Mouse (Mus musculus) heart, embryonic 15.5 days (tissue): Measurements from ENCODE around the gene Ppp1r35. TPM values are rescaled to one million over a fixed set of nuclear protein-coding genes. Genes with fewer than 3 reads are reported as not detected.

Experiments
- ATAC-seq: fragments of 200-750 bp; cut with Nextera tagmentation; replicated peaks from 2 replicates; pipeline ENCODE4 v1.8.0; 2017; ENCODE audit warnings: low read depth, moderate TSS enrichment; ENCODE audit not compliant: insufficient number of reproducible peaks, insufficient read depth, low FRiP score
- H3K27ac ChIP-seq: fragments of 300-500 bp; sonication (generic); 2 replicates; pipeline ENCODE4 v1.5.1; 2015; ENCODE audit warnings: mild to moderate bottlenecking, inconsistent platforms
- H3K27me3 ChIP-seq: fragments of 300-500 bp; sonication (generic); 2 replicates; pipeline ENCODE4 v1.6.1; 2015; ENCODE audit warnings: inconsistent platforms
- H3K36me3 ChIP-seq: fragments of 300-500 bp; sonication (generic); 2 replicates; pipeline ENCODE4 v1.6.1; 2015; ENCODE audit warnings: mild to moderate bottlenecking, inconsistent platforms
- H3K4me1 ChIP-seq: fragments of 300-500 bp; sonication (generic); replicated peaks from 2 replicates; pipeline ENCODE4 v1.6.1; 2015; ENCODE audit warnings: inconsistent platforms
- H3K4me2 ChIP-seq: fragments of 300-500 bp; sonication (generic); 2 replicates; pipeline ENCODE4 v1.6.1; 2015; ENCODE audit warnings: inconsistent platforms, mild to moderate bottlenecking, moderate library complexity
- H3K4me3 ChIP-seq: fragments of 300-500 bp; sonication (generic); 2 replicates; pipeline ENCODE4 v1.5.1; 2015; ENCODE audit warnings: mild to moderate bottlenecking, inconsistent platforms
- H3K9ac ChIP-seq: fragments of 300-500 bp; sonication (generic); 2 replicates; pipeline ENCODE4 v1.6.1; 2015; ENCODE audit warnings: mild to moderate bottlenecking, inconsistent platforms
- H3K9me3 ChIP-seq: fragments of 300-500 bp; sonication (generic); replicated peaks from 2 replicates; pipeline ENCODE4 v1.6.1; 2016; ENCODE audit warnings: inconsistent platforms
- WGBS: fragments of 180-500 bp; shearing (Covaris S2); methylation state at CpG from one replicate; pipeline ENCODE4 v1.1.7; 2015; ENCODE audit warnings: mixed read lengths; 5-methylcytosine and 5-hydroxymethylcytosine counted together
- polyA plus RNA-seq: library from polyadenylated mRNA; unstranded; fragments of >200 nt; fragmentation: Nextera tagmentation; extraction: Ambion mirVana; gene quantifications from 2 replicates; pipeline ENCODE4 v1.2.1, GENCODE M21; 2015

Gene Ppp1r35
- polyA plus RNA-seq, 1 experiment from 2014 or later = 21.1 TPM

DNA sequence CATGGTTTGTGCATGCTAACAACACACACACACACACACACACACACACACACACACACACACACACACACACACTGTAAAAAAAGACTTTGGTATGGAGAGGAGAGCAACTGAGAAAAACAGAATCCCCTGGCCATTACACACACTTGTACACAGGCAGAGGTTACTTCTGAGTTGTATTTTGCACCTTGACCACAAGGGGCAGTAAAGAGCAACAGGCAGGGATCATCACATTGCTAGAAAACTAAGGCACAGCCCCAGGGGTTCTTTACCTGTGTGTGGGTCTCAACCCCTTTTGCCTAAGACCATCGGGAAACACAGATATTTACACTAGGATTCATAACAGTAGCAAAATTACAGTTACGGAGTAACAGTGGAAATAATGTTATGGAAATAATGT lies 7.9 kb upstream of the Ppp1r35 start:
- Histone ChIP-seq H3K4me2 (no peak overlapping the region), H3K4me3 (no peak overlapping the region), H3K27ac (no peak overlapping the region), H3K9ac (no peak overlapping the region), H3K36me3 (no peaks in the 10 kb centered on the region), H3K4me1 (peaks cover 3% of the 10 kb centered on the region; the same call in 1 of the 2 replicates), H3K27me3 (no peaks in the 10 kb centered on the region), H3K9me3 (no peaks in the 10 kb centered on the region)
- WGBS = 35% methylated on average over 2 of the region's 2 CpGs
- ATAC-seq = 0 out of 2 replicates have a peak, but pooled peaks have one; percentile 44

DNA sequence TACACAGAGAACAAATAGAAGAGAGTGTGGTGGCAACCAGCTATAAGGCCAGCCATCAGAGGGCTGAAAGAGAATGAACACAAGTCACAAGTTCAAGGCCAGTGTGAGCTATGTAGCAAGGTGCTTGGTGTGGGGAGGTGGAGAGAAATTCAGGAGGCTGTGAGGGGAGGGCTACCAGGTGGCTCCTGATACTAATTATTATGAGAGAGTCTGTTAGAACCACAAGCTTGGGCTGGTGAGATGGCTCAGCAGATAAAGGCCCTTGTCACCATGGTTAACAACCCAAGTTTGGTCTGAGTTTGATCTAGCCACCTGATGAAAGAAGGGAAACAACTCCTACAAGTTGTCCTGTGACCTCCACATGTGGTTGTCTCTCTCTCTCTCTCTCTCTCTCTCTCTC lies 5.9 kb upstream of the Ppp1r35 start:
- no peaks in the 10 kb centered on the region for H3K27me3 ChIP-seq
- no peak overlapping the region for H3K4me2 ChIP-seq
- peaks cover 13% of the 10 kb centered on the region for H3K4me1 ChIP-seq
- no peak overlapping the region for H3K9ac ChIP-seq
- H3K9me3 ChIP-seq = no peaks in the 10 kb centered on the region
- H3K36me3 ChIP-seq = no peaks in the 10 kb centered on the region
- H3K27ac ChIP-seq = no peak overlapping the region
- no peak for ATAC-seq
- H3K4me3 ChIP-seq = no peak overlapping the region

GRCm38 (mm10) chr5:137775587-137776290 lies 2.9 kb upstream of the Ppp1r35 start:
- Histone ChIP-seq H3K9ac (no peak overlapping the region), H3K4me1 (peaks cover 31% of the 10 kb centered on the region), H3K4me3 (no peak overlapping the region), H3K9me3 (no peaks in the 10 kb centered on the region), H3K27me3 (no peaks in the 10 kb centered on the region), H3K27ac (peak overlapping the region; percentile 66; the same call in 1 of the 2 replicates), H3K4me2 (no peak overlapping the region), H3K36me3 (peaks cover 7% of the 10 kb centered on the region)
- 92% methylated on average over 2 of the region's 2 CpGs for WGBS
- ATAC-seq = no peak

GRCm38 (mm10) chr5:137776408-137776918 lies 2.2 kb upstream of the Ppp1r35 start:
- no peak overlapping the region for H3K4me3 ChIP-seq
- 25% methylated on average over 5 of the region's 5 CpGs for WGBS
- H3K36me3 ChIP-seq = peaks cover 14% of the 10 kb centered on the region
- no peak overlapping the region for H3K9ac ChIP-seq
- H3K4me2 ChIP-seq = peak overlapping the region; percentile 16; the same call in 1 of the 2 replicates
- H3K27me3 ChIP-seq = no peaks in the 10 kb centered on the region
- peak overlapping the region; percentile 66 for H3K27ac ChIP-seq
- peaks cover 31% of the 10 kb centered on the region for H3K4me1 ChIP-seq
- peak; percentile 45 for ATAC-seq
- H3K9me3 ChIP-seq = no peaks in the 10 kb centered on the region

- Histone ChIP-seq H3K9ac (no peak overlapping the region), H3K36me3 (peaks cover 23% of the 10 kb centered on the region), H3K27me3 (no peaks in the 10 kb centered on the region), H3K9me3 (no peaks in the 10 kb centered on the region), H3K4me3 (no peak overlapping the region), H3K4me1 (peaks cover 32% of the 10 kb centered on the region), H3K4me2 (no peak overlapping the region), H3K27ac (no peak overlapping the region)
- ATAC-seq = no peak
- WGBS = 81% methylated on average over 7 of the region's 7 CpGs
Observed at GRCm38 (mm10) chr5:137777267-137777845, 1.3 kb upstream of the Ppp1r35 start.

DNA sequence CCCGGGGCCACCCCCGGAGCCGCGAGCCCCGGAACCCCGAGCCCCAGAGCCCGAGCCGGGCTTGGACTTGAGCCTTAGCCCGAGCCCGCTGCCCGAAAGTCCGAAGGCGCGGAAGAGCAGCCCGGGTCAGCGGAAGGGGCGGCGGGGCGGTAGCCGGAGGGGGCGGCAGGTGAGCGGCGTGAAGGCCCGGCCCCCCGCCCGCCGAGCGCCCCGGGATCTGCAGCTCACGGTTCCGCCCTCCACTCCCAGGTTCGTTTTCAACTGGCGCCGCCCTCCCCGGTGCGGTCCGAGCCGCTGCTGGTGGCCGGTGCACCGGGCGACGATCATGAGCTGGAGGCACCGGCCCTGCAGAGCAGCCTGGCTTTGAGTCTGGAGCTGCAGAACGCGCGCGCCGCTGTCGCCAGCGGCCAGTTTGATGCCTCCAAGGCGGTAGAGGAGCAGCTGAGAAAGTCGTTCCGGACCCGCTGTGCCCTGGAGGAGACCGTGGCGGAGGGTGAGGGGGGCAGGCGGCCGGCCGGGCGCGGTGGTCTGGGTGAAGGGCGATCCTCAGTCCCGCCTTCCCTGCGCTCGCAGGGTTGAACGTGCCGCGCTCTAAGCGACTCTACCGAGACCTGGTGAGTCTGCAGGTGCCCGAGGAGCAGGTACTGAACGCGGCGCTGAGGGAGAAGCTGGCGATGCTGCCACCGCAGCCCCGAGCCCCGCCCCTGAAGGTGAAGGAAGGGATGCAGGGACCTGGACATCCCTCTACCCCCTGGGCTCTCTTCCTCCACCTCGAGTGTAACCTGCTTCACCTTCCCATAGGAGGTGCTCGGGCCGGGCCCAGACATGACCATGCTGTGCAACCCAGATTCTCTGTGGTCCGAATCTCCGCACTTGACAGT lies 644 bp downstream of the Ppp1r35 start:
- under 1% methylated on average over 77 of the region's 83 CpGs for WGBS
- peaks cover 51% of the 10 kb centered on the region for H3K4me1 ChIP-seq

GRCm38 (mm10) chr5:137781661-137782060 lies 3.0 kb downstream of the Ppp1r35 start:
- no peaks in the 10 kb centered on the region for H3K27me3 ChIP-seq
- peaks cover 57% of the 10 kb centered on the region for H3K4me1 ChIP-seq
- H3K36me3 ChIP-seq = peaks cover 32% of the 10 kb centered on the region
- H3K9me3 ChIP-seq = no peaks in the 10 kb centered on the region
- H3K4me3 ChIP-seq = no peak overlapping the region
- H3K9ac ChIP-seq = no peak overlapping the region
- 88% methylated on average over 7 of the region's 7 CpGs for WGBS
- no peak overlapping the region for H3K27ac ChIP-seq
- H3K4me2 ChIP-seq = no peak overlapping the region
- no peak for ATAC-seq

More for the DNA sequence above, 644 bp downstream of the Ppp1r35 start:
- H3K27me3 ChIP-seq = no peaks in the 10 kb centered on the region
- peaks cover 32% of the 10 kb centered on the region for H3K36me3 ChIP-seq
- no peaks in the 10 kb centered on the region for H3K9me3 ChIP-seq
- H3K9ac ChIP-seq = peak overlapping the region; percentile 89
- peak overlapping the region; percentile 80 for H3K4me3 ChIP-seq
- peak overlapping the region; percentile 87 for H3K27ac ChIP-seq
- peak; percentile 16 for ATAC-seq
- H3K4me2 ChIP-seq = peak overlapping the region; percentile 89

DNA sequence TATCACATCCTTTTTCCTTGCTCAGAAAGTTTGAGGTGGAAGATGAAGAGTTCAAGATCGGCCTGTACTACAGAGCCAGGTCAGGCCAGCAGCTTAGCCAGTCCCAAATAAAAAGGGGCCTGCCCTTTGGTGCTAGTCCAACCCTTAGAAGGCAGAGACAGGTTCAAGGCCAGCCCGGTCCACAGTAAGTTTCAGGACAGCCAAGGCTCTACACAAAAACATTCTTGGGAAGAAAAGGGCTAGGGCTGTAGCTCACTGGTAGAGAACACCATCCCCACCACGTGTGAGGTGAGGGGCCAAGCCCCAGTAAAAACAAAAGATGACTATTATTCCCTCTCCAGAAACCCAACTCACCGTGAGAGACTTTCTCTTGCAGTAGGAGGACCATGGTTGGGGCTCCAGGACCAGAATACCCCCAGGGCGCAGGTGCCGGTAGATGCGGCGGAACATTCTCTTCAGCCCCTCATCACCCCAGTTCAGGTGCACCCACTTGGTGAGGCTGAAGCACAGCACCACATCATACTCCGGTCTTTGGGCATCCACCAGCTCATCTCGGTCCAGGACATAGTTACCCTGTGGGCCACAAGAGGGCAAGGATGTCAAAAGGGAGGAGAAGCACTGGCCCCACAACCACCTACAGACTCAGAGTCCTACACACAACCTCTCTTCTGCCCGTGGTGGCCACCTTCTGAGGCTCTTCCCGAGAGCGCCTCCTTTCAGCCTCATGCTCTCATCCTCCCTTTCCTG lies 4.3 kb downstream of the Ppp1r35 start:
- Histone ChIP-seq H3K27ac (no peak overlapping the region), H3K4me3 (peak overlapping the region; percentile 86; the same call in 1 of the 2 replicates), H3K4me1 (peaks cover 51% of the 10 kb centered on the region), H3K9me3 (no peaks in the 10 kb centered on the region), H3K36me3 (peaks cover 32% of the 10 kb centered on the region), H3K9ac (peak overlapping the region; percentile 90; the same call in 1 of the 2 replicates), H3K27me3 (no peaks in the 10 kb centered on the region), H3K4me2 (peak overlapping the region; percentile 95)
- no peak for ATAC-seq
- WGBS = 81% methylated on average over 13 of the region's 13 CpGs

GRCm38 (mm10) chr5:137783901-137784540 lies 5.4 kb downstream of the Ppp1r35 start:
- no peak overlapping the region for H3K27ac ChIP-seq
- H3K4me1 ChIP-seq = peaks cover 51% of the 10 kb centered on the region
- WGBS = 60% methylated on average over 9 of the region's 9 CpGs

DNA sequence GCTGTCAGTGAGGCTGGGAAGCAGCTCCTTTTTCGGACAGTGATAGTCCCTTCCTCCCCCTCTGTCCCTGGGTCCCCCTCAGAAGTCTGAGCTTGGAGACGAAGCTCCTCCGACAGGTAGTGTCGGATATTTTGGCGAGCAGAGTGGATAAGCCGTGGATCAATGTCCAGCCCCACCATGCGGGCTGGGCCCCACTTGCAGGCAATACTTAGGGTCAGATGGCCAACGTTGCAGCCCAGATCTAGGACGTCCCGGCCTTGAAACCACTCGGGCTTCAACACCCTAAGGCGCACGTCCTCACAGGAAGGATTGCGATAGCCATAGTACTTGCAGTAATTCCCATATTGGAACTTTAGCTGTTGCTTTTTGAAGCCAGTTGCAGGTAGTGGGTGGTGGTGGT lies 5.9 kb downstream of the Ppp1r35 start:
- Histone ChIP-seq H3K27me3 (no peaks in the 10 kb centered on the region), H3K4me2 (peak overlapping the region; percentile 95), H3K27ac (peak overlapping the region; percentile 100; the same call in 1 of the 2 replicates), H3K4me1 (peaks cover 48% of the 10 kb centered on the region), H3K36me3 (peaks cover 32% of the 10 kb centered on the region), H3K4me3 (peak overlapping the region; percentile 86), H3K9ac (peak overlapping the region; percentile 90), H3K9me3 (no peaks in the 10 kb centered on the region)
- WGBS = 73% methylated on average over 14 of the region's 14 CpGs
- no peak for ATAC-seq

More at GRCm38 (mm10) chr5:137783901-137784540, 5.4 kb downstream of the Ppp1r35 start:
- H3K36me3 ChIP-seq = peaks cover 32% of the 10 kb centered on the region
- H3K9ac ChIP-seq = peak overlapping the region; percentile 90
- no peaks in the 10 kb centered on the region for H3K9me3 ChIP-seq
- ATAC-seq = no peak
- peak overlapping the region; percentile 95 for H3K4me2 ChIP-seq
- peak overlapping the region; percentile 86 for H3K4me3 ChIP-seq
- H3K27me3 ChIP-seq = no peaks in the 10 kb centered on the region
